Mouse (Mus musculus) kidney, adult 2 months (tissue): ENCODE measurements around the gene Myo1c. TPM values are rescaled to one million over a fixed set of nuclear protein-coding genes. Genes with fewer than 3 reads are reported as not detected.

Experiments
- DNase-seq: peaks from one replicate; pipeline ENCODE4 v3.0.0; 2021
- H3K27ac ChIP-seq: fragments of 200-500 bp; 2 replicates; pipeline ENCODE4 v1.5.1; 2012; ENCODE audit warnings: low read depth, low read length, control low read depth, inconsistent platforms; ENCODE audit not compliant: insufficient read depth
- H3K27me3 ChIP-seq: fragments of 200-500 bp; replicated peaks from 2 replicates; pipeline ENCODE4 v1.6.1; 2012; ENCODE audit warnings: mild to moderate bottlenecking, moderate library complexity, low read length, inconsistent platforms; ENCODE audit not compliant: control insufficient read depth, insufficient read depth
- H3K36me3 ChIP-seq: fragments of 200-500 bp; 2 replicates; pipeline ENCODE4 v1.6.1; 2012; ENCODE audit warnings: mild to moderate bottlenecking, moderate library complexity, low read length, inconsistent platforms; ENCODE audit not compliant: control insufficient read depth, insufficient read depth
- H3K4me1 ChIP-seq: fragments of 200-500 bp; 2 replicates; pipeline ENCODE4 v1.6.1; 2011; ENCODE audit warnings: low read length; ENCODE audit not compliant: control insufficient read depth, insufficient read depth
- H3K4me3 ChIP-seq: fragments of 200-500 bp; 2 replicates; pipeline ENCODE4 v1.5.1; 2011; ENCODE audit warnings: mild to moderate bottlenecking, low read depth, low read length, control low read depth; ENCODE audit not compliant: insufficient read depth
- CTCF ChIP-seq: fragments of 200-500 bp; conservative IDR thresholded peaks from 2 replicates; pipeline ENCODE4 v1.5.1; 2011; ENCODE audit warnings: low read depth, mild to moderate bottlenecking, control low read depth, low read length, moderate library complexity, mixed read lengths; ENCODE audit not compliant: insufficient read depth, insufficient read length
- POLR2A ChIP-seq: fragments of 200-500 bp; IDR thresholded peaks from one replicate; pipeline ENCODE4 v1.6.1; 2011; ENCODE audit warnings: low read depth, low read length, control low read depth
- WGBS: fragments of 180-500 bp; shearing (Covaris S2); methylation state at CpG from one replicate; pipeline ENCODE4 v1.1.7; 2018; 5-methylcytosine and 5-hydroxymethylcytosine counted together
- polyA plus RNA-seq: library from polyadenylated mRNA; depleted of rRNA; stranded (reverse); fragments of >200 nt; gene quantifications from 2 replicates; pipeline ENCODE4 v1.2.3, GENCODE M21; 2012

Myo1c gene
- polyA plus RNA-seq, 1 experiment, result 88.9 TPM

DNA sequence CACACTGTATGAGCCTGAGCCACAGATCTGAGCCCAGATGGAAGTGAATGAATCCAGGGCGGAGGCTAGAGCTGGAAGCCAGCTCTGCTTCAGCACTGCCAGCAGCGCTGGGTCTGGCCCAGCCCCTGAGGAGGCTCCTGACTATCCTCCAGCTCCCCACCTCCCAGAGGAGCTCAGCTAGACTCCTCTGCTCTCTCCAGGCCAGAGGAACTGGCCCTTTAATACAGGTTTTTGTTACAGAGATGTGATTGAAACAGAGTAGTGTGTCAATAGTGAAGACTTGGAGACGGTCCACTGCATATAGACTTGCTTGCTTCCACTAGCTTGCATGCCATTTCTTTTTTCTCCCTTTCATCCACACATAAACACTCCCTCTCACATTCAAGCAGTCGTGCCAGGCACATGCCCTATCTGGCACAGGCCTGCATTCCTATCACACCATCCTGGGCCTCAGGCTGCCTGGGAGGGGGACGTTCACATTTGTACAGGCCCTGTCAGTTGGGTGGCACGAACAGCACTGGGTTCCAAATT is 2.6 kb upstream of the Myo1c start:
- TF ChIP-seq POLR2A (no peak), CTCF (no peak)
- peak overlapping the region; percentile 5; the same call in 1 of the 2 replicates for H3K27ac ChIP-seq
- no peaks in the 10 kb centered on the region for H3K36me3 ChIP-seq
- no peak overlapping the region for H3K4me3 ChIP-seq
- DNase-seq, result peak; percentile 50
- H3K27me3 ChIP-seq, result no peaks in the 10 kb centered on the region
- WGBS, result 49% methylated on average over 6 of the region's 6 CpGs
- peaks cover 13% of the 10 kb centered on the region for H3K4me1 ChIP-seq

DNA sequence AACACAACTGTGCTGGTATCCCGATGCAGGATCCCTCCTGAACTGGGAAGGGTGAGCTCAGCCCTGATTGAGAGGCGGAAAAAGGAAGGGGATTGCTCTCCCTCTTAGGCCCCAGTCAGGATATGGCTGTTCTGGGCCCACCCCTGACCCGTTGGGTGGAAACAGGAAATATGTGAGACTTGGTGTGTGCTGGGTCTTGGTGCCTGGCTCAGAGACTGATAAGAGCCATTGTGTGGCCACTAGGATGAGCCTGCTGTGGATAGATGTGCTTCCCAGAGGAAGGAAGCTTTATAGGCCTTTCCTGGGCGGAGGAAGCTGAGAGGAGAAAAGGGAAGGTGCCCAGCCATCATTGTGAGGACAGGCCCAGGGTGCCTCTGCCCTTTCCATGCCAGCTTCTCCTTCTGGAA is 1.1 kb upstream of the Myo1c start:
- Histone ChIP-seq H3K36me3 (no peaks in the 10 kb centered on the region), H3K27me3 (no peaks in the 10 kb centered on the region), H3K4me1 (peaks cover 18% of the 10 kb centered on the region), H3K27ac (peak overlapping the region; percentile 78), H3K4me3 (no peak overlapping the region)
- DNase-seq, result peak; percentile 85
- TF ChIP-seq POLR2A (no peak), CTCF (no peak)
- WGBS, result 61% methylated on average over 4 of the region's 4 CpGs

DNA sequence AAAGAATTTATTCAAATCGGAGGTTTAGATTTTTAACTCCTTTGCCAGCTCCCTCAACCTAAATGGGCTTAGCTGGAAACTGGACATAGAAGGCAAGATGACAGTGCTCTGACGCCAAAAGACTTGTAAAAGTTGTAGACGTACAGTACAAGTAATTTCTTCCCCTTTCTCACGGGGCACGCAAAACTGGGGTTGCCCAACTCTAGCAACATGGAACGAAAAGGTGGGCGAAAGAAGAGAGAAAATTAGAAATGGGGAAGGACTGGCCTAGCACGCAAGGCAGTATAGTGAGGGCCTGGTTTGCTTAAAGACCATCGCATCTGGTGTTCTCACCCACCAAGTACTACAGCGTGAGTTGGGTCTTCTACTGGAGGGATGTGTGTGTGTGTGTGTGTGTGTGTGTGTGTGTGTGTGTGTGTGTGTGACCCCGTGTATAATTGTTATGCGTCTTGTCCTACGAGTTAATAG is 688 bp downstream of the Myo1c start:
- H3K27ac ChIP-seq, result peak overlapping the region; percentile 98
- WGBS, result 32% methylated on average over 13 of the region's 13 CpGs
- TF ChIP-seq POLR2A (no peak), CTCF (no peak)
- H3K4me3 ChIP-seq, result peak overlapping the region; percentile 90
- no peaks in the 10 kb centered on the region for H3K36me3 ChIP-seq
- no peaks in the 10 kb centered on the region for H3K27me3 ChIP-seq
- peaks cover 30% of the 10 kb centered on the region for H3K4me1 ChIP-seq
- no peak for DNase-seq

DNA sequence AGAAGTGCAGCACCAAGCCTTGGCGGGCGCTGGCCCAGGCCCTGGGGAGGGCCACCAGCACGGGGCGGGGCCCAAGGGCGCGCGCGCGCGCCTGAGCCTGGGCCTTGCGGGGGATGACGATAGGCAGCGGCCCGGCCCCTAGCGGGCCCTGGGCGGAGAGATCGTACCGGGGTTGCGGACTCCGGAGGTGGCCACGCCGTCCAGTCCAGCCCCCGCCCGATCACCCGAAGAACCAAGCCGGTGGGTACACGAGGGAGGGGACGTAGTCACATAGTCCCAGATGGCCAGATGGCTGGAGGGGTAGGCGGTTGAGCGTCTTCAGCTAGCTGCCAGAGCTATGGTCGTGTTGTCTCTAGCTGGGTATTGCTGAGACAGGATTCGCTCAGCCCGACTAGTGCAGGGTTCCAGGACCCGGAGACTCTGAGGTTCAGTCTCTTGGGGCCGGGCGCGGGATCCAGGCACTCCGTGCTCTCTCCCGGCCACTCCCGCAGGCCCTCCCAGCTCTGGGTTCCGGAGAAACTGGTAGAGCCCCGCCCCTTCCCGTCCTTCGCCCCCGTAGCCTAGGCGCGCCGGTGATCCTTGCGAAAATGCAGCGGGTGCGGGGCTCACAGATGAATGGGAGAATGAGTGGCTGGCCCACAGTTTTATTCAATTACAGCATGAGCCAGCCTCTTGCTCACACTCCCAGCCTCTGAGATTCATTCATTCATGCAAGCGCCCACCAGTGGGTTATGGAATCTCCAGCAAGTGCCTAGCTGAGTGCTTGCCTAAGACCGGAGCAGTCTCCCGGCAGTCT is 1.3 kb downstream of the Myo1c start:
- under 1% methylated on average over 54 of the region's 54 CpGs for WGBS
- Histone ChIP-seq H3K27me3 (no peaks in the 10 kb centered on the region), H3K36me3 (no peaks in the 10 kb centered on the region), H3K4me3 (peak overlapping the region; percentile 90), H3K27ac (peak overlapping the region; percentile 98), H3K4me1 (peaks cover 33% of the 10 kb centered on the region)
- TF ChIP-seq CTCF (no peak), POLR2A (peak; percentile 16)
- peak; percentile 91 for DNase-seq

DNA sequence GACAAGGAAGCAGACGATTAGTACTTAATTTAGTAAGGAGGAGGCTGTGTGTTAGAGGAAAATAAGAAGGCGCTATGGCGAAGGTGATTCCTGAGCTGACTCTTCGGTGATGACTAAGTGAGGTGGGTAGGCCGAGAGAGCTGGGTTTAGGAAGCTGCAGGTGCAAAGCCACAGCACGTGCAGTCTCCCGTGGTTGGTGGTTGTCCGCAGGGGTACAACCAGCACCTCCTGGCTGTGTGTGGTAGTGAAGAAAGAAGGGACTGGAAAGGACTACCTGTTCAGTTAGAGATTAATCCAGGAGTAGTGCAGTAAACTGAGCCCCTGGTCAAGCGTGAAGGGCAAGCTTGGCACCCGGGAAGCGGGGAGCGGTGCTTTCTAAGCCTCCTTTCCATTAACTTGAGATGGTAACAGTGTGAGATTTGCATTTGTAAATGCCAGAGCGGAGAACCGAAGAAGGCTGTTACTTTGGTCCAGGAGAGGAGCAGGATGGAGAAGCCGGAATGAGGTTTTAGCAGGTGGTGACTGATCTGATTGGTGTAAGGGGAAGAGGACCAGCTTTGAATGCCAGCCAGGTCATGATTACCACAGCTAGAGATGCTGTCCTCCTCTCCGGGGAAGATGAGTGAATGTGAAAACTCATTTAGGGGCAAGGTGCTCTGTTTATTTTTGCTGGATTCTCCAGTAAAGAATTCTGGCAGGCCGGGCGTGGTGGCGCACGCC is 2.1 kb downstream of the Myo1c start:
- H3K27me3 ChIP-seq, result no peaks in the 10 kb centered on the region
- peaks cover 39% of the 10 kb centered on the region for H3K4me1 ChIP-seq
- peak; percentile 94 for DNase-seq
- no peaks in the 10 kb centered on the region for H3K36me3 ChIP-seq
- 11% methylated on average over 20 of the region's 20 CpGs for WGBS
- H3K27ac ChIP-seq, result peak overlapping the region; percentile 98
- peak overlapping the region; percentile 90 for H3K4me3 ChIP-seq
- TF ChIP-seq POLR2A (no peak), CTCF (no peak; the same call in 1 of the 2 replicates)

DNA sequence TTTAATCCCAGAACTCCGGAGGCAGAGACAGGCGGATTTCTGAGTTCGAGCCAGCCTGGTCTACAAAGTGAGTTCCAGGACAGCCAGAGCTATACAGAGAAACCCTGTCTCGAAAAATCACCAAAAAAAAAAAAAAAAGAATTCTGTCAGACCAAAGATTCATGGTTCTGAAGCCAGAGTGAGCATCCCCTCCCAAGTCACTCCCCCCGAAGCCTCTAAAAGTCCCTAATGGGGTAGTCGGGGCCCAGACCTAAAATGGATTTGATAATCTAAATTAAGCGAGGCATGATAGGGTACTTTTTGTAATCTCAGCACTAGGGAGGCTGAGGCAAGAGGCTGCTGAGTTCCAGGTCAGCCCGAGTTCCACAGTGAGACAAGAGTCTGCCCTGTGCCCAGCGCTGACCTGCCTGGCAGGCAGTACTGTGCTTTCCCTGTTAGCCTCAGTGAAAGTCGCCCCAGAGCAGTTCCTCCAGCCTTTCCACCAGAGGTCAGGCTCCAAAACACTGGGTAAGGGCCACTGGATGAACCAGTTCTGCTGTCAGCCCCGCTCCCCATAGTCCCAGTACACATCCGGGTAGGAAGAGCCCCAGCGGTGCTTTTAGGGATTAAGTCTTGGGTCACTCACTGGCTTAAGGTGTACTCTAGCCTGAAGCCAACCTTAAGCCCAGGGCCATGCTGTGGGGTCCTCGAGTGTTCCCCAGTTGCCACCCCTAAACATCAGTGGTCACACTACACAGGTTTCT is 2.8 kb downstream of the Myo1c start:
- DNase-seq, result peak; percentile 79
- H3K4me1 ChIP-seq, result peaks cover 39% of the 10 kb centered on the region
- 19% methylated on average over 14 of the region's 14 CpGs for WGBS

More for the DNA sequence above, 2.8 kb downstream of the Myo1c start:
- Histone ChIP-seq H3K4me3 (peak overlapping the region; percentile 56), H3K36me3 (no peaks in the 10 kb centered on the region), H3K27me3 (no peaks in the 10 kb centered on the region), H3K27ac (peak overlapping the region; percentile 98)
- TF ChIP-seq CTCF, result peak; percentile 30; the same call in 1 of the 2 replicates
- TF ChIP-seq POLR2A, result no peak
